Mouse (Mus musculus) gastrocnemius, adult 18-20 months (tissue): ENCODE data around the gene Ctxn1. TPM values are rescaled to one million over a fixed set of nuclear protein-coding genes. Genes with fewer than 3 reads are reported as not detected.

Experiments used
- DNase-seq: peaks from one replicate; pipeline ENCODE4 v3.0.0; 2021; ENCODE audit warnings: low spot score
- total RNA-seq, 2 experiments: library from RNA; stranded (reverse); gene quantifications; 2 replicates each; pipeline ENCODE4 v1.2.3; 2021

Gene Ctxn1
- total RNA-seq, 2 experiments from 2014 or later = 0.37 to 0.69 TPM

DNA sequence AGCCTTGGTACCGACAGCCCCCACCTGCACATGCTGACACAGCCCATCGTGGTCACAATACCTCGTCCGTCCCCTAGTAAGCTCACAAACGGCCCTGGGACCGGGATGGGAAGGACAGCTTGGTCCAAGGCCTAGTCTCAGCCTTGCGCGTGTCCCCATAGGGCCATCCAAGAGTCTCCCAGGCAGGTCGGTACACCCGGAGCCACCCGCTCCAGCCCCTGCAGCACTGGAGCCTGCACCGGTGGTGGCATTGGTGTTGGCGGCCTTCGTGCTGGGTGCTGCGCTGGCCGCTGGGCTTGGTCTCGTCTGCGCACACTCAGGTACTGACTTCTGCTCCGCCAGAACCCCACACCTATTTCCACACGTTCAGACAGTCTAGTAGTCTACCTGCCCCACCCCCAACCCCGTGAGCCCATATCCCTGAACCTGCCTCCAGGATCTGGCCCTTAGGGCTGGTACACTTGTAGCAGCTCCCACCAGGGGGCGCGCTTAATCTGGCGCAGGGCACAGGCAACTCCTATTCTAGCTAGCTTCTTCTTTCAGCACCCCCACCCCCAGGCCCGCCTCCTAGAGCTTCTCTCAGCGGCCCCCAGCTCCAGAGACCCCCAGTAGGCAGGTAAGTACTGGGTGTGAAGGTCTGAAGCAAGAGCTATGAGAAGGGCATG lies 8.6 kb downstream of the Ctxn1 start:
- peak; percentile 78 for DNase-seq

- DNase-seq = no peak
Observed at GRCm38 (mm10) chr8:4249213-4249612, 9.9 kb downstream of the Ctxn1 start.

DNA sequence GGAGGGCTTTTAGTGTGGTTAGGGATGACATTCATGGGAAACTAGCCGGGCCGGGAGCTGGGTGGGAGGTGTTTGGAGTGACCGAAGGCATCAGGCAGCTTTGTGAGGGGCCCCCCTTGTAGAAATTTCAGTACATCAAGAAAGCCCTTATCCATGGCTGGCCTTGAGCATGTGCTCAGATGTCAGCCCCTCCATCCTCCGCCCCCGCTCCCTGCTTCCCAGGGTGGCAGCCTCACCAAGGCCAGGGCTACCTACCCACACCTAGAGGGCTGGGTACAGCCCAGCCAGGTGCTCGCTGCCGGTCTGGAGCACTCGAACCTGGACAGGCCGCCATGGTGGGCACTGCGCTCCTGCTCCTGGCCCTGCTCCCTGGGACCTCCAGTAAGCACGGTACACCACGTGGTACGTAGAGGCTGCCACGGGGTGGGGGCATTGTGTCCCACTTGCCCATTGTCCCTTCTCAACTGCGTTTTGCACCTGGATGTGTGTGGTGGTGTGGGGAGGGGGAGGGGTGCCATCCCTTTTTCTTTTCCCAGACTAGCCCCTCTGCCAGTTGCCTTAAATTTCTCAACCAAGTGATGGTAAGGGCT lies 11.0 kb downstream of the Ctxn1 start, which contains the start of gene Tgfbr3l:
Gene Tgfbr3l (plus strand): TSS at position 264 of the 590 bp plus-strand sequence.
- DNase-seq = no peak

DNA sequence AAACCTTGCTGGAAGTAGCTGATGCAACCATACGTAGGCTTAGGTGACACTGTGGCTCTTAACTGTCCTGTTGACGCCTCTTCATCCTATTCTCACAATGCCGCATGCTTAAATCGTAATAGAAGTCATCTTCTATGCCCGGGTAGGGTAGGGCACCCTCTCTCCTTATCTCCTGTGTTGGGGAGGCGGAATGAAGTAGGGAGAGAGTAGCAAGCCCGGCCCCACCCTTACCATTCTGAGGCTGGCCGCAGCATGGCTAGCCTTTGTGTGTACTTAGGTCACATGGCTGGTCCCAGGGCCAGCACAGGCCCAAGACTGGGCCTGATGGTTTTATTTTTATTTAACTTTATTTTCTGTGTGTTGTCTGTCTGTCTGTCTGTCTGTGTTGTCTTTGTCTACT lies 11.8 kb downstream of the Ctxn1 start:
- no peak for DNase-seq

DNA sequence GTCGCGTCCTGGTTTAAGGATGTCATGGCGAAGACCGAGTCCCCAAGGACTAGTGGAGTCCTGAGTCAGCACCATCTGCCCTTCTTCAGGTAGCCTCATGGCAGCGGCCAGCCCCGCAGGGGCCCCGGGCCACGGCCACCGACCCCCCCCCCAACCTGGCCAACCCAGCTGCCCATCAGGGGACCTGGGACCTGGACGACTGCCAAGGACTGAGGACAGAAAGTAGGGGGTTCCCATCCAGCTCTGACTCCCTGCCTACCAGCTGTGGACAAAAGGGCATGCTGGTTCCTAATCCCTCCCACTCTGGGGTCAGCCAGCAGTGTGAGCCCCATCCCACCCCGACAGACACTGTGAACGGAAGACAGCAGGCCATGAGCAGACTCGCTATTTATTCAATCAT lies 13.3 kb downstream of the Ctxn1 start:
- DNase-seq = no peak

- DNase-seq = no peak
Observed at GRCm38 (mm10) chr8:4245061-4245460, 14.0 kb downstream of the Ctxn1 start.

DNA sequence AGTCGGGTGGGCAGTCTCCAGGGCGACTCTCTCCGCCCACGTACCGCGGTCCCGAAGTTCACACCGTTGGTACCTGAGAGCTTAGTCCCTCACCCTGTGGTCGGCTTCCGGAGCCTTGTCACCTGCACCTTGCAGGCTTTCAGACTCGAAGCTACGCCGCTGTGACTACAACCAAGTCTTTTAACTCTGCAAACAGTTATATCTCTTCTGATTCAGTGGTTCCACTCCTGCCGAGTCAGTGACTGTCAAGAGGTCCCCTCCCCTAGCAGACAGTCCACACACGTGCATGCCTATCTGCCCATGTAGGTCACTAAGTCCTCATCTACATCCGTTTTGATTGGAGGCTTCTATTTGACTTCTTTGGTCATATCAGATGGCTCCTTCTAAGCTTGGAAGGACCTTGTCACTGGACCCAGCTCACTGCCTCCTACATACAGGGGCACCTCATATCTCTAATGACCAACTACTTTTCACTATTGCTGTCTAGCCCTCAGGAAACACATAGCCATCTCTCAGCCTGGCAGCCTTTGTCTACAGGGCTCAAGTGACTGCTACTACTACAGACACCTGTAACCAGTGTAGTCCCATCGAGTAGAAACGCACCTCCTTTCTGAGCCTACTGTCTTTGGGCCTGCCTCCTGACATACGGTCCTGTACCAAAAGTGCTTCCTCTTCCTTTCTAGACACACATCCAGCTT lies 19.7 kb downstream of the Ctxn1 start:
- no peak for DNase-seq

- DNase-seq = peak; percentile 99
Observed at GRCm38 (mm10) chr8:4238434-4239192, 20.5 kb downstream of the Ctxn1 start, which contains the start of the genes Map2k7 and Gm49320. Map2k7 (plus strand) TSS chr8:4238740. Gm49320 (plus strand) TSS chr8:4238865.

DNA sequence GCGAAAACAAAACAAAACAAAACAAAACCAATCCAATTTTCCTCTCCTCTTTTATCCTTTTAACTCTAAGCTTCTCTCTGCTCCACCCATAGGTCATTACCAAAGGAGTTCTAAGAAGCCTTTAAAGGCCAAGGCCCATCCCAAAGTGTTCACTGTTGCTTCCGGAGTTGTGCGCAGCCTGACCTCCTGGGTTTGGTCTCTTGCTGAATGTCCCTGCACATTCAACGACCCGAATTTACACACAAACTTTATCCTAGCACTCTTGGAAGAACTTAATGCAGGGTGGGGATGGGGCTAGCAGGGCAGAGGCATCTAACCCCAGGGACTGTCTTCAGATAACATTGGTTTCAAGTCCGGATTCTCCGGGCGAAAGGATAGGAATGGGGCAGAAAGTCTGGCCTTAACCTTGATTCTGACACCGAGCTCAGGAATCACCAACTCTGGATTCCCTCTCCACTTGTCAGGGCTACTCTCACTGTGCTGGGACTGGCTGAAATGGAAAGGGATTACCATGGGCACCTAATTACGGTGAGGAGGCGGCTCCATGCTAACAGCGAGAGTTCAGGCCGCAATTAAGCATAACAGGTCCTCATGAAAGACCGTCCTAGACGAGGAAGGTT lies 21.1 kb downstream of the Ctxn1 start:
- DNase-seq = peak; percentile 38

DNA sequence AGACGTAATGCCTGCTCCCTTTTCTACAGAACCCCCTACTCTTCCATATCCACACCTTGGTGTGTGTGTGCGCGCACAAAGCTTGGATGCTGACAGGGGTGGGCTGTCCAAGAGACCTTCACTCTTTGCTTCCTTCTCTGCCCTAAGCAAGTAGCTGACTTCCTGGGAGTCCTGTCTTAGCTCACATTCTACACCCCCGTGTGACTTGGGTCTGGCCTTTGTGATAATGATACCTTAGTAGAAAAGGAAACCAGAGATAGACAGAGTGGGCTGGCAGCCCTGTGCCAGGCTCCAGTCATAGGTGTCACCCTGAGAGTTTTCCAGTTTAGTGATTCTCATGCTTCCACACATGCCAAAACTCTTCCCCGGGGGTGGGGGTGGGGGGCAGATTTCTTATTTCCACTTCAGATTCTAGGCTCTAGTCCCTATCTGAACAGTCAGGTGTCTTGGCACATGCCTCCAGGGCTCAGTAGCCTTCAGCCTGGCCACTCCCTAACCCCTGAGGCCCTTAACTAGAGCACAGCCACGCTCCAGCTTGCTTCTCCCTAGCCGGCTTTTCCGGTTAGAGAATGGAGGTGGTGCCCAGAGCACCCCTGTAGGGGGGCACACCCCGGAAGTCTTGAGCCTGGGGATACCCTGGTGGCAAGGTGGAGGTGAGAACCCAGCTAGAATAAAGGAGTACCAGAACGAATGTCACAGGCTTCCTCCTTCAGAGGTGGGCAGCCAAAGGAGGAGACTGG lies 28.3 kb downstream of the Ctxn1 start:
- no peak for DNase-seq

- no peak for DNase-seq
Observed at GRCm38 (mm10) chr8:4229784-4230183, 29.3 kb downstream of the Ctxn1 start.

DNA sequence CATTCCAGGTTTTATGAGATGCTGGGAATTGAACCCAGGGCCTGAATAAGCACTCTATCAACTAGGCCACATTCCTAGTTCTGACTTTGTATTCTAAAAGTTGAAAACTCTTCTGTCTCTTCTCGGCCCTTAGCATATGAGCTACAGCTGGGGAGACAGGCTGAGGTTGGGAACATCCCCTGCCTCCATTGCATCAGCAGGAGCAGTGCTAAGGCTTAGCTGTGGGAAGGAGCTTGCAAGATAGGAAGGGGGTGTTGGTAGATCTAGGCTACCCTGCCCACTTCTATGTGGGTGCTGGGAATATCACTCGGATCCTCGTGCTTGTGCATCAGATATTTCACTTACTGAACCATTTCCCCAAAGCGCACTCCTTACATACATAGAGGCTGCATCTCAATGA lies 31.2 kb downstream of the Ctxn1 start:
- no peak for DNase-seq

DNA sequence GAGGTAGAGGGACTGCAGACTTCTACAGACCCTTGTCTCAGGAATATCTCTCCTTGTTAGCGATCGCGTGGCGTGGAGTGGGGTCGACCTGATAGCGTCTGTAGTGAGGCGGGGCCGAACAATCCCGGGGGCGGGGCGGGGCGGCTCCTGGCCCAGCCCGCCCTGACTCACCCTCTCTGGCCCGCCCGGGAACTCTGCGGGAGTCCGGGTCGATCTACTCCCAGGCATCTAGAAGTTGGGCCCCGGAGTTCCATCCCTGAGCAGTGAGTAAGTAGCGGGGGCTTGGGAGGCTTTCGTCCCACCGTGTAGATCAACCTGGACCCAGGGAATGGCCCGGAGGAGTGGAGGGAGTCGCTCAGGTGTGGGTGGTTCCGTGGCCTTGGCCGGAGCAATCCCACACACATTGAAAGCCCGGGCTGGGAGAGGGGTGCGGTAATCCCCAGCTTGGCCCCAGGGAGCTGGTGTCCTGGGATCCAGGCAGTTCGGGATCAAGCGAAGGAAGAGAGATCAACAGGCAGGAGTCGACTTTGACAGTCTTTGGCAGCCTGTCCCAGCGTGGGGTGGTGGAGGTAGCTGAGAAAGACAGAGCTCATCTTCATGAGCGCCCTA lies 32.2 kb downstream of the Ctxn1 start, which contains the start of gene Lrrc8e:
Gene Lrrc8e (plus strand): TSS at position 89 of the 609 bp plus-strand sequence.
- no peak for DNase-seq

DNA sequence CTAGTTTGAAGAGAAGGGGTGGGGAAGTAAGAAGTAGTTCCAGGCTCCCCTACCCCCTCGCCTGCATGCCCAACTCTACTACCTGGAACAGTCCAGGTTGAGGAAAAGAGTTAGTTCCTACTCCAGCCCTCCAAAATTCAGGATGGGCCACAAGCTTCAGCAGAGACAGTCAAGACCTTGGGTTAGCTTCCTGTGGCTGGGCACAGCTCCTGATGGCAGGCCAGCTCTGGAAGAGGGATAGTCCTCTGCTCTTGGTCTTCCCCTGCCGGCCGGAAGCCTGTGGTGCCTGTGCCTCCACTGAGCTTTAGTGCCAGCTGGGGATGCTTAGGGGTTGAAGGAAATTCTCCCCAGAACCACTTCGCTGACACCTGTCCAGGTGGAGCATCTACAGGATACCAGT lies 32.8 kb downstream of the Ctxn1 start:
- no peak for DNase-seq

- DNase-seq = no peak
Observed at GRCm38 (mm10) chr8:4222059-4222458, 37.0 kb downstream of the Ctxn1 start.

DNA sequence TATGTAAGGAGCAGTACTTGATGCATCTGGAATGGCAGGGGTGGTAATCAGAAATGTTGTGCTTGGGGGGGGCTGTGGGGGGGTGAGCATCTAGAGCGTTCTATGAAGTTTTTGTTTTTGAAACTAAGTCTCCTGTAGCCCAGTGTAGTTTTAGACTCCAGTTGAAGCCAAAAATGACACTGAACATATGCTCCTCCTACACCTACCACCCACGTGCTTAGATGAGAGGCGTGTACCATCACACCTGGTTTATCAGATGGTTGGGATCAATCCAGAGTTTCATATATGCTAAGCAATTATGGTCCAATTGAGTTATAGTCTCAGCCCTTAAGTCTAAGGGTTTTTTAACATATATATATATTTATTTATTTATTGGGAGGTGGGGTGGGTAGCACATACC lies 39.5 kb downstream of the Ctxn1 start:
- DNase-seq = no peak

DNA sequence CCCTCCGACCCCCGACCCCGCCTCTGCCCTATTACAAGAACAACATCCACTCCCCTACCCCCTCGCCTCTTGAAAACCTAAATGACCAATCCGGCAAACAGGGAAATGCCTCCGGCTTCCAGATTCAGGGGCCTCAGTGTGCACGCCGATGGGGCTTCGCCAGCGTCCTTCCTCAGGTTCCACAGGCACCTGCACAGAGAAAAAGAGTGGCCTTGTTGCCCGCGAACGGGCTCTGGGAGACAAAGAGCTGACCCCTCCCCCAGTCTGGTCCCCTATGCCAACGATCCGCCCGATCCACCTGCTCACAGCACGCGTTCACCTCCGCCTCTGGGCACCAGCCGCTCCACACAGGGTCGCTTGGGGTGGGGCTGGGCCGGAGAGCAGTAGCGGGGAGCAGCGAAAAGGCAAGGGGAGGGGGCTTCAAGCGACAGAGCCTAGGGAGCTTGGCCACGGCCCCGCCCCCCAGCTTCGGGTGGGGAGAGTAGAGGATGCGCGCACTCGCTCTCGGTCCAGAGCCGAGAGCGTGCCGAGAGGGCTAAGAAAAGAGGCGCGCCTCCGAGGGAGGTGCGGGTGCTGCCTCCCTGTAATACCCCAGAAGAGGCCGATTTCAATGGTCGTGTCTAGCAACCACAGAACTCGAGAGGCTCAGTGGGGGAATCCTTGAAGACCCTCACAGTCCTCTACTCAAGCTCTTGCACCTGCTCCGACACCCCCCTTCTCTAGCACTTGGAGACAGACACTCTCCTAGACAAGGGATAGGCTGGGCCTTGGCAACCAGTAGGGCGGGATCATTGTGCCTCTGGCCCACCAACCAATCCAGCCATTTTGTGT lies 42.1 kb downstream of the Ctxn1 start, which contains the start of gene Prr36:
Gene Prr36 (minus strand): TSS at position 669 of the 831 bp plus-strand sequence.
- no peak for DNase-seq

DNA sequence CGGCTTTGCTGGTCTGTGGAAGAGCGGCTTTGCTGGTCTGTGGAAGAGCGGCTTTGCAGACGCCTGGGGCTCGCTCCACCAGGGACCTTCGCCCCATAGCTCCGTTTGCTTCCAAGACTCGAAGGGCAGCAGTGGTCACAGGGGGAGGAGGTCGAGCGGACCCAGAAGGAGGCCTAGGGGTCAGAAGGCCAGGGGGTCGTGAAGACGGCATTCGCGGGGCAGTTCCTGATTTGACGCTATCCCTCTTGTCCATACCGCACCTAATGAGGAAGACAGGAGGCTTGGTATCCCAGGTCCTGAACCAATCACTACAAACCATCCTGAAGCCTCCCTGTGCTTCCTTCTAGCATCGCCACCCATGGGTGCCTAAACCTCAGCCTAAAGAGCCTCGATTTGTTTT lies 42.8 kb downstream of the Ctxn1 start:
- DNase-seq = no peak
